Mouse (Mus musculus): Measurements from ENCODE around the gene Adamts20.
"Not testable (repeated sequence)": the region's sequence is repeated elsewhere in the genome, so short reads cannot be mapped to it uniquely, and the experiment has no call there.

Adamts20 gene

GRCm38 (mm10) chr15:94444437-94445136 is 20.6 kb downstream of the Adamts20 start:
- DNase-seq (ENCODE audit: low spot score), result no peak

GRCm38 (mm10) chr15:94444043-94444436 is 21.2 kb downstream of the Adamts20 start:
- DNase-seq (ENCODE audit: low spot score), result no peak

GRCm38 (mm10) chr15:94443025-94443424 is 22.2 kb downstream of the Adamts20 start:
- DNase-seq (ENCODE audit: low spot score), result no peak

- DNase-seq (ENCODE audit: low spot score), result no peak
Measured at GRCm38 (mm10) chr15:94435532-94435931, 29.7 kb downstream of the Adamts20 start.

- no peak for DNase-seq (ENCODE audit: low spot score)
Measured at GRCm38 (mm10) chr15:94430681-94431405, 34.4 kb downstream of the Adamts20 start.

- DNase-seq (ENCODE audit: low spot score), result no peak
Measured at GRCm38 (mm10) chr15:94428726-94429125, 36.5 kb downstream of the Adamts20 start.

GRCm38 (mm10) chr15:94427482-94428214 is 37.6 kb downstream of the Adamts20 start:
- DNase-seq (ENCODE audit: low spot score), result no peak

- no peak for DNase-seq (ENCODE audit: low spot score)
Measured at GRCm38 (mm10) chr15:94420526-94420925, 44.7 kb downstream of the Adamts20 start.

GRCm38 (mm10) chr15:94419167-94419566 is 46.1 kb downstream of the Adamts20 start:
- no peak for DNase-seq (ENCODE audit: low spot score)

GRCm38 (mm10) chr15:94418427-94418826 is 46.8 kb downstream of the Adamts20 start:
- no peak for DNase-seq (ENCODE audit: low spot score)

- no peak for DNase-seq (ENCODE audit: low spot score)
Measured at GRCm38 (mm10) chr15:94417216-94418155, 47.7 kb downstream of the Adamts20 start.

- peak; percentile 54 for DNase-seq (ENCODE audit: low spot score)
Measured at GRCm38 (mm10) chr15:94409832-94410231, 55.4 kb downstream of the Adamts20 start.

GRCm38 (mm10) chr15:94406364-94406763 is 58.9 kb downstream of the Adamts20 start:
- DNase-seq (ENCODE audit: low spot score), result no peak

GRCm38 (mm10) chr15:94404071-94404545 is 61.1 kb downstream of the Adamts20 start:
- peak; percentile 59 for DNase-seq (ENCODE audit: low spot score)

GRCm38 (mm10) chr15:94403461-94404070 is 61.7 kb downstream of the Adamts20 start:
- no peak for DNase-seq (ENCODE audit: low spot score)

- no peak for DNase-seq (ENCODE audit: low spot score)
Measured at GRCm38 (mm10) chr15:94403018-94403417, 62.2 kb downstream of the Adamts20 start.

GRCm38 (mm10) chr15:94392737-94393136 is 72.5 kb downstream of the Adamts20 start:
- no peak for DNase-seq (ENCODE audit: low spot score)

- DNase-seq (ENCODE audit: low spot score), result not testable (repeated sequence)
Measured at GRCm38 (mm10) chr15:94390127-94390526, 75.1 kb downstream of the Adamts20 start.

- no peak for DNase-seq (ENCODE audit: low spot score)
Measured at GRCm38 (mm10) chr15:94379425-94379824, 85.8 kb downstream of the Adamts20 start.

- peak; percentile 11 for DNase-seq (ENCODE audit: low spot score)
Measured at GRCm38 (mm10) chr15:94372548-94372947, 92.7 kb downstream of the Adamts20 start.

GRCm38 (mm10) chr15:94349052-94349451 is 116.2 kb downstream of the Adamts20 start:
- DNase-seq (ENCODE audit: low spot score), result no peak
